Mouse (Mus musculus) CD4-positive helper T cell, adult 2 months (primary cell): ENCODE measurements around the gene Mymx.
"Not testable (repeated sequence)": the region's sequence is repeated elsewhere in the genome, so short reads cannot be mapped to it uniquely, and the experiment has no call there.

Experiments used
- DNase-seq: peaks from one replicate; pipeline ENCODE4 v3.0.0-alpha.2; 2012; ENCODE audit warnings: low read depth, missing footprints, low spot score

Mymx gene

GRCm38 (mm10) chr17:45601877-45602304 is at the start of gene Mymx:
Gene Mymx, minus strand, starts transcription at chr17:45602102.
- no peak for DNase-seq

- no peak for DNase-seq
Measured at GRCm38 (mm10) chr17:45644185-45644584, 42.3 kb upstream of the Mymx start.

DNA sequence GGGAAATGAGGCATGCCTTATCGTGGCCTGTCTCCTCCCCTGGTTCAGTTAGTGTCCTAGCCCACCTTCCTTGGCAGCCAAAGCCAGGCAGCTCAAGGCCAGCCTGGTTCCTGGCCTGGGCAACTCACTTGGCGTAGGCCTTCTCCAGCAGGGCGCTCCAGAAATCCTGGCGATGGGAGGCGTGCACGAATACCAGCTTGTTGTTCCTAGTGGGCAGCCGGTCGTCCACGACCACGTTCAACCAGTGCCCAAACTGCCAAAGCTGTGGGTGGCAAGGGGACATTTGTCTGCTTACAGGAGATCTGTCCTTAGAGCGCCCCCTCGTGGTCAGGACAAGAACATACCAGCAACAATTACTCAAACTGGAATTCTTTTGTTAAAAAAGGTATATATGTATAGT is 40.8 kb upstream of the Mymx start:
- peak; percentile 55 for DNase-seq

DNA sequence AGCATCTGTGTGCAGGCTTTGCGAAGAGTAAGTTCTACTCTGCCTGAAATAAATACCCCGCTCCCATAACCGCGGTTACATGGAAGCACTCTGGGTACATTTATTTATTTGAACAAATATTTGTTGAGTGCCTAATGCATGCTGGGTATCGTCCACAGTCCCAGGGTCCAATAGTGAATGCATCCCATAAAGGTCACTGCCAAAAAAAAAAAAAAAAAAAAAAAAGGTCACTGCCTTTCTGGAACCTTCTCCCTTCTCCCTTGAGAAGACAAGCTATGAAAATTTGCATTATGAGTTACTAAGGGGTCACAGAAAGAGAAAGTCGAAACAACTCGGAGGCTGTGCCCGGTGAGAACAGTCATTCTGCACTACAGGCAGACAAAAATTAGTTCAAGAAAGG is 40.1 kb upstream of the Mymx start:
- DNase-seq, result no peak

GRCm38 (mm10) chr17:45638596-45639295 is 36.8 kb upstream of the Mymx start:
- DNase-seq, result no peak

- DNase-seq, result no peak
Measured at GRCm38 (mm10) chr17:45634033-45634432, 32.1 kb upstream of the Mymx start.

DNA sequence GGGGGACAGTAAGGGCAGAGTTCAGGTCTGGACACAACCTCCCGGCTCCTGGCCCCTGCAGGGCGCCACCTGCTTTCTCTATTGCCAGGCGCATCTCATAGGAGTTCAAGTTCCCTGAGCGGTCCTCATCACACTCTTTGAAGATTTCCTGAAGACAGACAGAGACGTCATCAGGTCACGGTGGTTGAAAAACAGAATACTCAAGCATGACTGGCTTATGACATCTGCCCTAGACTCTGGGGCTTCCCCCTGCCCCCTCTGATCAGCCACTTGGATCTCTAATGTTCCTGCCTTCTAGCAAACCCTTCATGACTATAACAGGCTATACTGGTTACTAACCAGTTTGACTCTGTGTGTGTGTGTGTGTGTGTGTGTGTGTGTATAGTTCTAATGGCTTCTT is 30.0 kb upstream of the Mymx start:
- DNase-seq, result peak; percentile 67

DNA sequence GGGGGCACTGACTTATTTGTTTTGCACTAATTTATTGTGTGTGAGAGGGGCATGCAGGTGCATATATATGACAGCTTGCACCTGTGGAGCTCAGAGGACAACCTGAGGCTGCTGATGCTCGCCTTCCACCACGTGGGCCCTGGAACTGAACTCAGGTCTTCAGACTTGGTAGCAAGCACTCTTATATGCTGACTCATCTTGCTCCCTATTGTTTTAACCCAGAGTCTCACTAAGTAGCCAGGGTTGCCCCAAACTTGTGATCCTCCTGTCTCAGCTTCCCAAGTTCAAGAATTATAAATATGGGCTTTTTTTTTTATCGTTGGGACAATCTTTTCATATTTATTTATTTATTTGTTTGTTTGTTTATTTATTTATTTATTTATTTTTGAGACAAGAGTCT is 29.1 kb upstream of the Mymx start:
- no peak for DNase-seq

- DNase-seq, result peak; percentile 72
Measured at GRCm38 (mm10) chr17:45629861-45630694, 28.2 kb upstream of the Mymx start.

DNA sequence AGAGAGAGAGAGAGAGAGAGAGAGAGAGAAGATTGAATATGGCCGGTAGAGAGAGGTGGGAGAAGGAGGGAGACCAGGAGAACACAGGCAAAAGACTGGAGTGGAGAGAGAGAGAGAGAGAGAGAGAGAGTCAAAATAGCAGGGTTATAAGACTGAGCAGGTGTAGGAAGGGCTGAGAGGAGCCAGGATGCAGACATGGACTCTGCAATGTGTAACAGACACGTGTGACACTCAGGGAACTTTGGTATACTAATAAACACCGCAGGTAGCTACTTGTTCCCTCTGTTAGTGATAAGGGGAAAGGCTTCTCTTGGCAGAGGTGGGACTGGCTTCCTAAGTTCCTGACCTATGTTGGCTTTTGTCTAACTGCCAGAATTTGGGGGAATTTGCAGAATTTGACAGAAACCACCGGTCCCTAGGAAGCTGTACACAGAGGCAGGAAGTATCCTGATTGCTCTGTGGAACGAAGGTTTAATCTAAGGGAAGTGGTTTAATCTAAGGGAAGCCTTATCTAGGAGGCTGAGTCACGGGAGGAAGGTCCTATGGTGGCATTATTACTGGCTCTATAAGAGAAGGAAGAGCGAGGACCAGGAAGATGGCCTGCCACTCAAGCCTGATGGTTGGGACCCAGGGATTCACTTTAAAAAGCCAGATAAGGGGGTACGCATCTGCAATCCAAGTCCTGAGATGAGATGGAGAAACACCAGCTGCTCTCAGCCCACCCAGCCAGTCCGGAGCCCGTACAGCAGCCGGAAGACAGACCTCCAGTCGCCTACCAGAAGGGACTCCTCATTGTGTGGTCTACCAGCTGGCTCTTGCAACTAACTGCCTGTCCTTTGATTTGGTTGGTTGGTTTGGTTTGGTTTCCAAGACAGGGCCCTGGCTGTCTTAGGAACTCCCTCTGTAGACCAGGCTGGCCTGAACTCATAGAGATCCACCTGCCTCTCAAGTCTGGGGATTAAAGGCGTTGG is 27.3 kb upstream of the Mymx start:
- no peak for DNase-seq

DNA sequence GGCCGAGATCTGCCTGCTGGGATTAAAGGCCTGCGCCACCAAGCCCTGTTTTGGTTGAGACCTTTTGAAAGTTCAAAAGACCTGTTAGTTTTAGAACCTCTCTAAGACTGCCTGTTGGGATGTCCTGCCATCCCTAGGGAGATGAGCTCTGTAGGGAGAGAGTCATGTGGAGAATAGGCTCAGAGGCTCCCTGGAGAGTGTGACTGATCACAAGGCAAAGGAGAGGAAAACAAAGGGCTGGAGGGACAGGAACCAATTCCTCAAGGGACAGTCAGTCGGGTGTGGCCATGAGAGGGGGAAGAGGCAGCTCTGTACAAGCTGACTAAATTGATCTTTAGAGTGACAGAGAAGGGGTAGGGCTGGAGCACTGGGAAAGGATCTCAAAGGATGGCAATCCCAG is 26.3 kb upstream of the Mymx start:
- DNase-seq, result no peak

GRCm38 (mm10) chr17:45626577-45627134 is 24.8 kb upstream of the Mymx start:
- DNase-seq, result peak; percentile 85

DNA sequence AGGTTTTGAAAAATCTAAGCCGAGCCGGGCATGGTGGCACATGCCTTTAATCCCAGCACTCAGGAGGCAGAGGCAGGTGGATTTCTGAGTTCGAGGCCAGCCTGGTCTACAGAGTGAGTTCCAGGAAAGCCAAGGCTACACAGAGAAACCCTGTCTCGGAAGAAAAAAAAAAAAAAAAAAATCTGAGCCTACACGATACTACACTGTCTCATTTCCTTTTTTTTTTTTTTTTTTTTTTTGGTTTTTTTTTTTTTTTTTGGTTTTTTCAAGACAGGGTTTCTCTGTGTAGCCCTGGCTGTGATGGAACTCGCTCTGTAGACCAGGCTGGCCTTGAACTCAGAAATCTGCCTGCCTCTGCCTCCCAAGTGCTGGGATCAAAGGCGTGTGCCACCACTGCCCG is 21.5 kb upstream of the Mymx start:
- not testable (repeated sequence) for DNase-seq

- peak; percentile 41 for DNase-seq
Measured at GRCm38 (mm10) chr17:45619386-45620256, 17.7 kb upstream of the Mymx start.

DNA sequence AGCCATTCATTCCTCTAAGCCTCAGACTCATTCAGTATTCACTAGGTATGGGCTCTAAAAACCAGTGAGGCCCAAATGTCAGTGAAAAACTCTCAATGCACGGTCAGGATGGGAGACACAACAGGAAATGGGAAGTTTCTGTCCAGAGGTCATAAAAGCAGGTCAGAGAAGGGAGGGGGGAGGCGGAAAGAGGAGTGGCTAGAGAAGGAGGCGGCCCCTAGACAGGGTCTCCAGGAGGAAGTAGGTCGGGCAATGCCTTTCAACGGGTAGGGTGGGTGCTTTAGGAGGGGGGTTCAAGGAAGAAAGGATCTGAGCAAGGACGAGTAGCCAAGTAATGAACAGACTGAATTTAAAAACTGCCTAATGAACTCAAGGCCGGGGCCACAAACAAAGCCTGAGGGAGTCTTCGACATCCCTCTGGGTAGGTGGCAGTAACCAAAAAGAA is 17.1 kb upstream of the Mymx start:
- DNase-seq, result no peak

DNA sequence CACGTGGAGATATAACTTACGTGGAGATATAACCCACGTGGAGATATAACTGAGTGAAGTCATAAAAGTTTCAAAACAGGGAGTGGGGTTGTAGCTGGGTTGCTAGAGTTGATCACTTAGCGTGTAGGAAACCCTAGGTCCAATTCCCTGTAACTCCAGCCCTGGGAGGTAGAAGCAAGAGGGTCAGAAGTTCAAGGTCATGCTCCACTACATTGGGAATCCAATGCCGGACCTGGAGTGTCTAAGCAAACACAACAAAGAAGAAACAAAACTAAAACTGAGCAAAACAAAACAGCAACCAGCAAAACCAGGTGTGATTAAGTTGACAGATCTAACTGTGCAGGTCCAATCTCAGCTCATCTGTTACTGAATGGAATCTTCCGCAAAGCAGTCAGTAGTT is 15.8 kb upstream of the Mymx start:
- no peak for DNase-seq

GRCm38 (mm10) chr17:45616679-45617078 is 14.8 kb upstream of the Mymx start:
- no peak for DNase-seq

GRCm38 (mm10) chr17:45616046-45616650 is 14.2 kb upstream of the Mymx start:
- no peak for DNase-seq

DNA sequence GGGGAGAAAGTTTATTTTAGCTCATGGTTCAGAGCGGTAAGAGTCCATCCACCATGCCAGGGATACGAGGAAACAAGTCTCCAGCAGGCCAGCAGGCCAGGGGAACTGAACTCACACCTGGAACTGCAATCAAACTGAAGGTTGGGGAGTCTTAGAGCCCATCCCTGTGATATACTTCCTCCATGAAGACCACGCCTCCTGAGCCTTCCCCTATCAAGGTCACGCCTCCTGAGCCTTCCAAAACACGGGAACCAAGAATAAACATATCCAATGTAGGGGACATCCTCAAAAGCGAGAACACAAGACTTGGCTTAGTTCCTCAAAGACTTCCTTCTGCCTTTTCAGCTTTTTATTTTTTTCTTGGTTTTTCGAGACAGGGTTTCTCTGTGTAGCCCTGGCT is 11.0 kb upstream of the Mymx start:
- DNase-seq, result no peak

DNA sequence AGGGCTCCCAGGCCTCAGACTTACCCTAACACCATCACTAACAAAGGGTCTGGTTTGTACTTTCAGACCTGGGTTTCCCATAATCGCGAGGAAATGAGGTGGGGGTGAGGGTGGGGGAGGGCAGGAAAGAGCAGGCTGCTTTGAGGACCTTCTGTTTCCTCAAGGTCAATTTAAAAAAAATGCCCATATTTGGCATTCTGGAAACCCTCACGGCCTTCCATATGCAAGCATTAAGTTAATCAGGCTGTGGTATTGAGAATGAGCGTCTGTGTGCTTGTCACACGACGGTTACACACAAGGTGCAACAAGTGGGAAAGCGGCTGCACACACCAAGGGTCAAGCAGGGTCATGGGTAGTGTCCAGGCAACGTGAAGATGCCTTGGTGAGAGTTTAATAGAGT is 10.1 kb upstream of the Mymx start:
- no peak for DNase-seq
